In the genomic region with DNA sequence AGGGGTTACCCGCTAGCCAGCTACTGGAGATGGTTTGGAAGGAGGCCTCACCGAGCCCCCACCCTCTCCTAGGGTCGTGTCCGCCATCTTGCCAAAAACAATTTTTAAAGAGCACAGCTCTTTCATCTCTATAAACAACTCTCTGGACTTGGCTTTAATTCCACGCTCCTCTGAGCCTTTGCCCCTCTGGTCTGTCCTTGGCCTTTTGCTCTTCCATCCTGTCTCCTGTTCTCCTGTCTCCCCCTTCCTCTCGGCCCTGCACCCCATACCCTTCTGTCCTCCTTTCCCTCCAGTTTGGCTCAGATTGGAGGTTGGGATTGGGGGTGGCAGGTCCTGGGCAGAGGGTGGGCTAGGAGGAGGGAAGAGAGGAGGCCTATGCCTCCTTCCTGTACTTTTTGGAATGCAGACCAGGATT, we compare ENCODE assay signal across 8 mouse cellular contexts. TPM values are rescaled to one million over a fixed set of nuclear protein-coding genes. Genes with fewer than 3 reads are reported as not detected.
DNase-seq lines count a peak whose midpoint lies in the region; ATAC-seq and TF ChIP-seq lines count a peak whose summit lies in the region.

No protein-coding gene starts in this region.

- no peak overlapping the region; the same call in 1 of the 2 replicates for H3K4me3 ChIP-seq in left cerebral cortex, adult 2 months
- peak overlapping the region; percentile 59 for H3K4me3 ChIP-seq in embryonic facial prominence, embryonic 14.5 days (ENCODE audit: low read depth, low read length)
- H3K4me3 ChIP-seq in intestine, embryonic 14.5 days (ENCODE audit: low read depth, low read length) = peak overlapping the region; percentile 69
- no peak overlapping the region for H3K4me3 ChIP-seq in midbrain, postnatal 0 days (ENCODE audit: low read depth, low read length)

- intact Hi-C loops in left cerebral cortex, adult 2 months (cut with DNase I) = no loop called here
- intact Hi-C loops in left cerebral cortex, postnatal 14 days (cut with DNase I) = no loop called here

- peaks cover 26% of the 10 kb centered on the region for H3K36me3 ChIP-seq in embryonic facial prominence, embryonic 14.5 days (ENCODE audit: control insufficient read depth, insufficient read depth, low read length)
- peaks cover 21% of the 10 kb centered on the region for H3K36me3 ChIP-seq in intestine, embryonic 14.5 days (ENCODE audit: control insufficient read depth, insufficient read depth, low read length)
- no peaks in the 10 kb centered on the region for H3K36me3 ChIP-seq in midbrain, postnatal 0 days (ENCODE audit: insufficient read depth, low read length)

- H3K4me1 ChIP-seq in embryonic facial prominence, embryonic 14.5 days (ENCODE audit: control insufficient read depth, insufficient read depth, low read length) = peaks cover 92% of the 10 kb centered on the region
- H3K4me1 ChIP-seq in intestine, embryonic 14.5 days (replicated peaks; ENCODE audit: control insufficient read depth, insufficient read depth, low read length) = peaks cover 84% of the 10 kb centered on the region
- peaks cover 41% of the 10 kb centered on the region for H3K4me1 ChIP-seq in midbrain, postnatal 0 days (ENCODE audit: insufficient read depth, low read length)

- H3K27me3 ChIP-seq in embryonic facial prominence, embryonic 14.5 days (replicated peaks; ENCODE audit: control insufficient read depth, insufficient read depth, low read length) = no peaks in the 10 kb centered on the region
- H3K27me3 ChIP-seq in intestine, embryonic 14.5 days (replicated peaks; ENCODE audit: control insufficient read depth, insufficient read depth, low read length) = no peaks in the 10 kb centered on the region
- H3K27me3 ChIP-seq in midbrain, postnatal 0 days (ENCODE audit: insufficient read depth, low read length) = no peaks in the 10 kb centered on the region

- H3K9ac ChIP-seq in embryonic facial prominence, embryonic 14.5 days (ENCODE audit: low read depth, low read length) = peak overlapping the region; percentile 51
- peak overlapping the region; percentile 43 for H3K9ac ChIP-seq in intestine, embryonic 14.5 days (ENCODE audit: low read length)
- no peak overlapping the region for H3K9ac ChIP-seq in midbrain, postnatal 0 days (replicated peaks; ENCODE audit: low read length, poor library complexity, severe bottlenecking)

- H3K4me2 ChIP-seq in embryonic facial prominence, embryonic 14.5 days (ENCODE audit: low read depth, low read length) = peak overlapping the region; percentile 93
- H3K4me2 ChIP-seq in intestine, embryonic 14.5 days (ENCODE audit: low read length) = peak overlapping the region; percentile 100
- H3K4me2 ChIP-seq in midbrain, postnatal 0 days (ENCODE audit: low read depth, low read length, poor library complexity, severe bottlenecking) = peak overlapping the region; percentile 69; the same call in 1 of the 2 replicates

- no peak for ATAC-seq in embryonic facial prominence, embryonic 14.5 days (ENCODE audit: low read depth)
- ATAC-seq in intestine, embryonic 14.5 days (replicated peaks; ENCODE audit: low FRiP score, low TSS enrichment, low read depth) = no peak
- ATAC-seq in midbrain, postnatal 0 days (ENCODE audit: low FRiP score) = no peak

- no peak for DNase-seq in left cerebral cortex, adult 2 months (ENCODE audit: extremely low spot score in 1 of 2, low spot score in 2 of 2)
- no peak for DNase-seq in left cerebral cortex, postnatal 14 days (ENCODE audit: low spot score in 2 of 2)
- no peak for DNase-seq in embryonic facial prominence, embryonic 14.5 days (ENCODE audit: low spot score)
- peak; percentile 67 for DNase-seq in intestine, embryonic 14.5 days (ENCODE audit: low spot score)
- no peak for DNase-seq in midbrain, postnatal 0 days (ENCODE audit: low spot score)
- no peak for DNase-seq in cerebellum, adult 11 months
- no peak for DNase-seq in right cerebral cortex, postnatal 36 days (ENCODE audit: low spot score in 2 of 2)
- no peak for DNase-seq in layer of hippocampus, postnatal 36 days

- peak overlapping the region; percentile 53 for H3K27ac ChIP-seq in left cerebral cortex, adult 2 months
- peak overlapping the region; percentile 85 for H3K27ac ChIP-seq in embryonic facial prominence, embryonic 14.5 days (replicated peaks; ENCODE audit: low read depth, low read length)
- H3K27ac ChIP-seq in intestine, embryonic 14.5 days (ENCODE audit: low read depth) = peak overlapping the region; percentile 94
- H3K27ac ChIP-seq in midbrain, postnatal 0 days (ENCODE audit: low read depth, low read length) = no peak overlapping the region

- TF ChIP-seq CTCF in left cerebral cortex, adult 2 months (IDR thresholded peaks at IDR 0.05) = no peak
- no peak for TF ChIP-seq CTCF in midbrain, postnatal 0 days (IDR thresholded peaks at IDR 0.05)

- WGBS in embryonic facial prominence, embryonic 14.5 days = 13% methylated on average over 6 of the region's 6 CpGs
- 7% methylated on average over 6 of the region's 6 CpGs for WGBS in intestine, embryonic 14.5 days
- WGBS in midbrain, postnatal 0 days = 35% methylated on average over 6 of the region's 6 CpGs

- H3K9me3 ChIP-seq in embryonic facial prominence, embryonic 14.5 days (ENCODE audit: control insufficient read depth, low read length) = no peaks in the 10 kb centered on the region
- H3K9me3 ChIP-seq in intestine, embryonic 14.5 days (ENCODE audit: control insufficient read depth, low read length) = no peaks in the 10 kb centered on the region
- H3K9me3 ChIP-seq in midbrain, postnatal 0 days (ENCODE audit: low read length) = no peaks in the 10 kb centered on the region

RNA-seq across cellular contexts. Expression of a gene that starts 18.6 kb away (rescaled TPM):
- total RNA-seq in left cerebral cortex, adult 2 months (2021) = 1 to 10 TPM; 1.4 to 3.2 TPM
- total RNA-seq in left cerebral cortex, postnatal 14 days (2021) = 1 to 10 TPM; 2.8 to 3.1 TPM
- polyA plus RNA-seq in embryonic facial prominence, embryonic 14.5 days (2014; fragmentation: Nextera tagmentation; extraction: Ambion mirVana) = 0.34 and 0.56 TPM in 2 replicates
- 0.22 TPM in 1 of 2 replicates, not detected in the other for polyA plus RNA-seq in intestine, embryonic 14.5 days (2014; fragmentation: Nextera tagmentation; extraction: Ambion mirVana)
- total RNA-seq in midbrain, postnatal 0 days (2014; rRNA removed) = 3.0 and 5.1 TPM in 2 replicates
- polyA plus RNA-seq in midbrain, postnatal 0 days (2015; fragmentation: Nextera tagmentation; extraction: Ambion mirVana) = 4.5 and 5.1 TPM in 2 replicates
- 1 to 10 TPM in 1 of 2 experiments, under 1 TPM in 1; 0.96 to 1.1 TPM for total RNA-seq in layer of hippocampus, postnatal 36 days (2021)

RNA-seq across cellular contexts. Expression of a gene that starts 36.6 kb away (rescaled TPM):
- 10 to 100 TPM; 14.0 to 18.7 TPM for total RNA-seq in left cerebral cortex, adult 2 months (2021)
- total RNA-seq in left cerebral cortex, postnatal 14 days (2021) = 10 to 100 TPM; 14.6 to 15.1 TPM
- 46.4 and 50.3 TPM in 2 replicates for polyA plus RNA-seq in embryonic facial prominence, embryonic 14.5 days (2014; fragmentation: Nextera tagmentation; extraction: Ambion mirVana)
- 42.4 and 43.6 TPM in 2 replicates for polyA plus RNA-seq in intestine, embryonic 14.5 days (2014; fragmentation: Nextera tagmentation; extraction: Ambion mirVana)
- 14.3 and 20.4 TPM in 2 replicates for total RNA-seq in midbrain, postnatal 0 days (2014; rRNA removed)
- polyA plus RNA-seq in midbrain, postnatal 0 days (2015; fragmentation: Nextera tagmentation; extraction: Ambion mirVana) = 8.2 and 8.7 TPM in 2 replicates
- 10 to 100 TPM; 18.5 to 18.7 TPM for total RNA-seq in layer of hippocampus, postnatal 36 days (2021)

RNA-seq across cellular contexts. Expression of a gene that starts 56.6 kb away (rescaled TPM):
- under 1 TPM; 0.35 to 0.36 TPM for total RNA-seq in left cerebral cortex, adult 2 months (2021)
- total RNA-seq in left cerebral cortex, postnatal 14 days (2021) = under 1 TPM; 0.47 to 0.57 TPM
- polyA plus RNA-seq in embryonic facial prominence, embryonic 14.5 days (2014; fragmentation: Nextera tagmentation; extraction: Ambion mirVana) = 22.7 and 23.0 TPM in 2 replicates
- 32.5 and 32.9 TPM in 2 replicates for polyA plus RNA-seq in intestine, embryonic 14.5 days (2014; fragmentation: Nextera tagmentation; extraction: Ambion mirVana)
- 0.19 and 0.44 TPM in 2 replicates for total RNA-seq in midbrain, postnatal 0 days (2014; rRNA removed)
- 0.52 and 0.65 TPM in 2 replicates for polyA plus RNA-seq in midbrain, postnatal 0 days (2015; fragmentation: Nextera tagmentation; extraction: Ambion mirVana)
- under 1 TPM; 0.50 to 0.88 TPM for total RNA-seq in layer of hippocampus, postnatal 36 days (2021)

RNA-seq across cellular contexts. Expression of a gene that starts 59.8 kb away (rescaled TPM):
- 1 to 10 TPM in 1 of 2 experiments, under 1 TPM in 1; 0.66 to 1.0 TPM for total RNA-seq in left cerebral cortex, adult 2 months (2021)
- 1 to 10 TPM; 4.1 to 4.9 TPM for total RNA-seq in left cerebral cortex, postnatal 14 days (2021)
- 181 and 201 TPM in 2 replicates for polyA plus RNA-seq in embryonic facial prominence, embryonic 14.5 days (2014; fragmentation: Nextera tagmentation; extraction: Ambion mirVana)
- 248 and 272 TPM in 2 replicates for polyA plus RNA-seq in intestine, embryonic 14.5 days (2014; fragmentation: Nextera tagmentation; extraction: Ambion mirVana)
- total RNA-seq in midbrain, postnatal 0 days (2014; rRNA removed) = 13.9 and 21.1 TPM in 2 replicates
- polyA plus RNA-seq in midbrain, postnatal 0 days (2015; fragmentation: Nextera tagmentation; extraction: Ambion mirVana) = 7.4 and 10.0 TPM in 2 replicates
- 1 to 10 TPM; 2.7 to 3.3 TPM for total RNA-seq in layer of hippocampus, postnatal 36 days (2021)

Comparison
In these comparisons a context has a peak if more than half of its experiments do, and no peak if none do; other contexts are left out.
1. H3K4me3 ChIP-seq: peak in embryonic facial prominence, embryonic 14.5 days (single experiment) and intestine, embryonic 14.5 days (single experiment); none in left cerebral cortex, adult 2 months (single experiment) and midbrain, postnatal 0 days (single experiment).
2. Peak in every context shown above with its lines, with median percentiles within 50 percentile points of each other: H3K4me2 ChIP-seq.